Mouse (Mus musculus) lung, postnatal 0 days (tissue): ENCODE data around the gene Hexim1.

Source experiments
- CTCF ChIP-seq: IDR thresholded peaks from 2 replicates; pipeline ENCODE4 v1.5.1; 2016; ENCODE audit warnings: antibody characterized with exemption, mild to moderate bottlenecking
- EP300 ChIP-seq: IDR thresholded peaks from 2 replicates; pipeline ENCODE4 v1.6.1; 2016; ENCODE audit warnings: antibody characterized with exemption, mild to moderate bottlenecking, control low read depth

DNA sequence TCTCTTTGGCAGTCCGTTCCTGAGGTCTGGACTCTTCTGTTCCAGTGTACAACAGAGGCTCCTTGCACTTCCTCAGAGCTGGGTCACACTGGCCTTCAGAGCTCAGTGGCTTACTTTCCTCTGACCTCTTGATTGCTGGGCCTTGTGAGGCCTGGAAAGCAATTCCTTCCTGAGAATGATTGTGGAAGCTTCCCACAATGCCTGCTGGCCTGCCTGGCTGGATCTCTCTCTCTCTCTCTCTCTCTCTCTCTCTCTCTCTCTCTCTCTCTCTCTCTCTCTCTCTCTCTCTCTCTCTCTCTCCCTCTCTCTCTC, 25.9 kb downstream of the Hexim1 start:
- TF ChIP-seq EP300 (no peak), CTCF (no peak)
